Mouse (Mus musculus) bone marrow macrophage, adult 2 months (primary cell): Measurements from ENCODE around the gene Dmpk.

Source experiments
- CTCF ChIP-seq: IDR thresholded peaks from 2 replicates; pipeline ENCODE4 v1.5.1; 2012; ENCODE audit warnings: low read depth, mild to moderate bottlenecking, low read length, moderate library complexity
- POLR2A ChIP-seq: IDR thresholded peaks from 2 replicates; pipeline ENCODE4 v1.6.1; 2012; ENCODE audit warnings: mild to moderate bottlenecking, low read depth, low read length, borderline replicate concordance

- TF ChIP-seq CTCF = no peak
- no peak for TF ChIP-seq POLR2A
These were observed 15.7 kb upstream of the Dmpk start for GRCm38 (mm10) chr7:19067935-19068334.
